Mouse (Mus musculus) liver, embryonic 14.5 days (tissue): ENCODE measurements around the gene Klrb1. TPM values are rescaled to one million over a fixed set of nuclear protein-coding genes. Genes with fewer than 3 reads are reported as not detected.
"Not testable (repeated sequence)": the region's sequence is repeated elsewhere in the genome, so short reads cannot be mapped to it uniquely, and the experiment has no call there.

Experiments
- ATAC-seq: fragments of 200-750 bp; cut with Nextera tagmentation; 2 replicates; pipeline ENCODE4 v1.8.0; 2017; ENCODE audit warnings: moderate number of reproducible peaks, mild to moderate bottlenecking, moderate library complexity; ENCODE audit not compliant: insufficient read depth
- DNase-seq, 3 experiments: peaks; one replicate each; pipeline ENCODE4 v3.0.0-alpha.2; 2012 to 2013; ENCODE audit warnings: low read depth in 3 of 3, low spot score in 3 of 3
- H3K27ac ChIP-seq: fragments of 300-500 bp; sonication (generic); 2 replicates; pipeline ENCODE4 v1.5.1; 2014; ENCODE audit warnings: moderate library complexity, mild to moderate bottlenecking, control low read depth, inconsistent platforms
- H3K27me3 ChIP-seq: fragments of 300-500 bp; sonication (generic); 2 replicates; pipeline ENCODE4 v1.6.1; 2014; ENCODE audit warnings: mild to moderate bottlenecking, low read length, moderate library complexity; ENCODE audit not compliant: control insufficient read depth, insufficient read depth
- H3K36me3 ChIP-seq: fragments of 300-500 bp; sonication (generic); replicated peaks from 2 replicates; pipeline ENCODE4 v1.6.1; 2014; ENCODE audit warnings: low read depth; ENCODE audit not compliant: control insufficient read depth, insufficient read depth
- H3K4me1 ChIP-seq, 2 experiments: fragments of 200-500 bp in 1 of 2; fragments of 300-500 bp in 1 of 2; sonication (generic) in 1 of 2; replicated peaks; 2 replicates each; pipeline ENCODE4 v1.6.1; 2012 to 2014; ENCODE audit warnings: antibody characterized with exemption in 1 of 2, inconsistent platforms in 1 of 2, low read length in 1 of 2; ENCODE audit not compliant: control insufficient read depth in 2 of 2, insufficient read depth in 2 of 2
- H3K4me2 ChIP-seq: fragments of 300-500 bp; sonication (generic); 2 replicates; pipeline ENCODE4 v1.6.1; 2014; ENCODE audit warnings: low read depth, mild to moderate bottlenecking, control low read depth, moderate library complexity
- H3K4me3 ChIP-seq, 2 experiments: fragments of 200-500 bp in 1 of 2; fragments of 300-500 bp in 1 of 2; sonication (generic) in 1 of 2; 2 replicates each; pipeline ENCODE4 v1.5.1; 2012 to 2014; ENCODE audit warnings: low read depth in 2 of 2, low read length in 2 of 2, mild to moderate bottlenecking in 2 of 2, control low read depth in 1 of 2, inconsistent platforms in 1 of 2, moderate library complexity in 1 of 2; ENCODE audit not compliant: insufficient read depth in 1 of 2
- H3K9ac ChIP-seq: fragments of 300-500 bp; sonication (generic); replicated peaks from 2 replicates; pipeline ENCODE4 v1.6.1; 2014; ENCODE audit warnings: mild to moderate bottlenecking, control low read depth, moderate library complexity
- H3K9me3 ChIP-seq: fragments of 300-500 bp; sonication (generic); 2 replicates; pipeline ENCODE4 v1.6.1; 2016; ENCODE audit warnings: low read length, mixed read lengths; ENCODE audit not compliant: control insufficient read depth
- CTCF ChIP-seq: IDR thresholded peaks from 2 replicates; pipeline ENCODE4 v1.5.1; 2016; ENCODE audit warnings: antibody characterized with exemption, low read depth, control low read depth
- EP300 ChIP-seq: IDR thresholded peaks from 2 replicates; pipeline ENCODE4 v1.6.1; 2016; ENCODE audit warnings: antibody characterized with exemption, low read depth
- whole genome bisulfite sequencing: fragments of 180-500 bp; shearing (Covaris S2); extraction: QIAGEN DNeasy Blood & Tissue Kit; methylation state at CpG from one replicate; pipeline ENCODE4 v1.1.7; 2014; ENCODE audit not compliant: insufficient replicate concordance; 5-methylcytosine and 5-hydroxymethylcytosine counted together
- polyA plus RNA-seq, 2 experiments: library from polyadenylated mRNA; depleted of rRNA in 1 of 2; stranded (reverse) in 1 of 2; unstranded in 1 of 2; fragments of >200 nt; fragmentation: Nextera tagmentation in 1 of 2; extraction: Ambion mirVana in 1 of 2; gene quantifications; 2 replicates each; pipeline versions ENCODE4 v1.2.1 to v1.2.3; 2012 to 2014

The Klrb1 gene
- polyA plus RNA-seq, 2 experiments: not detected

GRCm38 (mm10) chr6:128753610-128754224 lies 30.9 kb upstream of the Klrb1 start:
- H3K36me3 ChIP-seq, DNase-seq, H3K4me1 ChIP-seq, H3K27me3 ChIP-seq, H3K9ac ChIP-seq, H3K9me3 ChIP-seq, H3K4me2 ChIP-seq, H3K4me3 ChIP-seq, H3K27ac ChIP-seq: not testable (repeated sequence)
- peak; percentile 79 for TF ChIP-seq CTCF
- ATAC-seq: peak; percentile 75
- 28% methylated on average over 7 of the region's 8 CpGs for WGBS

GRCm38 (mm10) chr6:128747006-128747405 lies 24.1 kb upstream of the Klrb1 start:
- H3K9ac ChIP-seq, H3K27ac ChIP-seq, DNase-seq, H3K36me3 ChIP-seq, ATAC-seq, H3K4me3 ChIP-seq, H3K9me3 ChIP-seq, H3K4me2 ChIP-seq, H3K4me1 ChIP-seq, H3K27me3 ChIP-seq: not testable (repeated sequence)
- 64% methylated on average over 6 of the region's 6 CpGs for WGBS

GRCm38 (mm10) chr6:128737445-128737844 lies 14.6 kb upstream of the Klrb1 start:
- ATAC-seq (no peak), DNase-seq (no peak)
- WGBS: 69% methylated on average over 7 of the region's 7 CpGs
- Histone ChIP-seq H3K9ac (no peak overlapping the region), H3K9me3 (no peaks in the 10 kb centered on the region), H3K4me1 (no peaks in the 10 kb centered on the region), H3K27me3 (no peaks in the 10 kb centered on the region), H3K27ac (no peak overlapping the region), H3K4me2 (no peak overlapping the region), H3K36me3 (no peaks in the 10 kb centered on the region), H3K4me3 (no peak overlapping the region)
- TF ChIP-seq EP300 (no peak), CTCF (no peak)

- no peaks in the 10 kb centered on the region for H3K4me1 ChIP-seq
- H3K27ac ChIP-seq: no peak overlapping the region
- DNase-seq (no peak), ATAC-seq (no peak)
- TF ChIP-seq CTCF: peak; percentile 63
- TF ChIP-seq EP300: no peak
- no peaks in the 10 kb centered on the region for H3K27me3 ChIP-seq
- no peaks in the 10 kb centered on the region for H3K36me3 ChIP-seq
- no peak overlapping the region for H3K4me3 ChIP-seq
- H3K9me3 ChIP-seq: no peaks in the 10 kb centered on the region
- H3K4me2 ChIP-seq: no peak overlapping the region
- H3K9ac ChIP-seq: no peak overlapping the region
Observed at GRCm38 (mm10) chr6:128736100-128736499, 13.2 kb upstream of the Klrb1 start.

GRCm38 (mm10) chr6:128734896-128735295 lies 12.0 kb upstream of the Klrb1 start:
- Histone ChIP-seq H3K4me3 (no peak overlapping the region), H3K9me3 (no peaks in the 10 kb centered on the region), H3K27me3 (no peaks in the 10 kb centered on the region), H3K36me3 (no peaks in the 10 kb centered on the region), H3K9ac (no peak overlapping the region), H3K4me1 (no peaks in the 10 kb centered on the region), H3K4me2 (no peak overlapping the region), H3K27ac (no peak overlapping the region)
- TF ChIP-seq EP300 (no peak), CTCF (no peak)
- no peak for DNase-seq
- no peak for ATAC-seq
